Mouse (Mus musculus) gastrocnemius, adult 2 months (tissue): ENCODE results near the gene Olfr965. TPM values are rescaled to one million over a fixed set of nuclear protein-coding genes. Genes with fewer than 3 reads are reported as not detected.
A peak's percentile ranks its signal among the peaks of the same experiment; 100 is the strongest.
"Not testable (repeated sequence)": the region's sequence is repeated elsewhere in the genome, so short reads cannot be mapped to it uniquely, and the experiment has no call there.

Experiments used
- DNase-seq: peaks from one replicate; pipeline ENCODE4 v3.0.0; 2022
- H3K27ac ChIP-seq: fragments of 200-600 bp; 2 replicates; pipeline ENCODE4 v1.8.1; 2022; ENCODE audit warnings: mild to moderate bottlenecking
- H3K4me3 ChIP-seq: fragments of 200-600 bp; 2 replicates; pipeline ENCODE4 v1.8.1; 2022; ENCODE audit warnings: mild to moderate bottlenecking, moderate library complexity
- CTCF ChIP-seq: fragments of 200-600 bp; IDR thresholded peaks from 2 replicates; pipeline ENCODE4 v1.8.1; 2022; ENCODE audit warnings: antibody characterized with exemption, mild to moderate bottlenecking, moderate library complexity
- intact Hi-C: fragments of 180-260 bp; cut with DNase I; formaldehyde crosslinking; loops from one replicate; pipeline ENCODE4 v1.15.1; 2025
- long read RNA-seq, 2 experiments: library from polyadenylated mRNA; stranded (forward); transcript quantifications; one replicate each; pipeline ENCODE4 v2.0.0; 2021
- total RNA-seq, 2 experiments: library from RNA; stranded (reverse); gene quantifications; 2 replicates each; pipeline ENCODE4 v1.2.3; 2021

Olfr965 gene
- total RNA-seq = not detected
- long read RNA-seq, experiment 1 = 0 reads
- long read RNA-seq, experiment 2 = 0 reads

DNA sequence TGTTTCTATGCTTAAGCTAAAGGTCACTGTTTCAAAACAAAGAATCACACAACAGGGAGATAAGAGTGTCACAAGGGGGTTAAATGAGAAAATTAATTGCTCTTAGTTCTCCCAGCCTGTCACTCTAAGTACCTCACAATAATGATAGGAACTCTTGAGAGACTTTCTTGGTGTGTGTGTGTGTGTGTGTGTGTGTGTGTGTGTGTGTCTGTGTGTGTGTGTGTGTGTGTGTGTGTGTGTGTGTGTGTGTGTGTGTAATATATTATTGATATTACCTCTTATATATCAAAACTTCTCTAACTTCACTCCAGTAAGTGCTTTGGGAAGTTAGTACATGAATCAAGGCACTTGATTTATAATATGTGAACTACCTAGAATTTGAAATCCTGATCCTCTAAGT lies at the start of gene Olfr965:
Olfr965 (plus strand) TSS at position 301 of the 400 bp plus-strand sequence.
- intact Hi-C loops = no loop called here
- TF ChIP-seq CTCF = no peak
- no peak for DNase-seq
- Histone ChIP-seq H3K27ac (no peak within 1 kb of the TSS), H3K4me3 (no peak within 1 kb of the TSS)

DNA sequence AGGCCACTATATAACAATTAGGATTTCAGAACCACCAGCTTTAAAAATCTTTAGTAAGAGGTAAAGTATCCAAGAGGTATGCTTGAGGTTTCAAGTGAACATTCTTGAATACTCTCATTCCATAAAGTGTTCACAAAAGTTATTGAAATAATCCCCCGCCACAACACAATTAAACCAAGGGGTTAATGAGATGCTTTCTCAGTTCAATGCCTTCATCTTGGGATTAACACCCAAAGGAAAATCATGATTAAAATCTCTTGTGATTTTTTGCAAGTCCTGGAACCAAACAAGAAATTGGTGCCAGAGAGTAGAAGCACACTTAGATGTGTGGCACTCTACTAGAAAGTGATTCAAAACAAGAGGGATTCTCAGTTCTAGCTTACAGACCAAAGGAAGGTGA lies 44.2 kb upstream of the Olfr965 start, which contains the start of gene Olfr963:
Olfr963 (plus strand) TSS at position 301 of the 400 bp plus-strand sequence.
- DNase-seq = no peak
- no peak within 1 kb of the TSS for H3K4me3 ChIP-seq
- no peak for TF ChIP-seq CTCF
- intact Hi-C loops = no loop called here
- H3K27ac ChIP-seq = no peak within 1 kb of the TSS

DNA sequence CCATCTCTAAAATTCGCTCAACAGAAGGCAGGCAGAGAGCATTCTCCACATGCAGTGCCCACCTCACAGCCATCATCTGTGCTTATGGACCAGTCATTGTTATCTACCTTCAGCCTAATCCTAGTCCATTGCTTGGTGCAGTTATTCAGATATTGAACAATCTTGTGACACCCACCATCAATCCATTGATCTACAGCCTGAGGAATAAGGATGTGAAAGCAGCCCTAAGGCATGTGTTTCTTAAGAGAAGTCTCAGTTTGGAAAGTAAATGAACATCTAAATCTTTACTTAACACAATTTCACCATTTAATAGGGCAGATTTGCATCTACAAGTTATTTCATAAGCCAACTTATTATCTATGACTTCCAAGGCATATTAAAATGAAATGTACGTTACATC lies 41.4 kb upstream of the Olfr965 start:
- Histone ChIP-seq H3K27ac (no peak overlapping the region), H3K4me3 (no peak overlapping the region)
- intact Hi-C loops = no loop called here
- DNase-seq = no peak
- no peak for TF ChIP-seq CTCF

DNA sequence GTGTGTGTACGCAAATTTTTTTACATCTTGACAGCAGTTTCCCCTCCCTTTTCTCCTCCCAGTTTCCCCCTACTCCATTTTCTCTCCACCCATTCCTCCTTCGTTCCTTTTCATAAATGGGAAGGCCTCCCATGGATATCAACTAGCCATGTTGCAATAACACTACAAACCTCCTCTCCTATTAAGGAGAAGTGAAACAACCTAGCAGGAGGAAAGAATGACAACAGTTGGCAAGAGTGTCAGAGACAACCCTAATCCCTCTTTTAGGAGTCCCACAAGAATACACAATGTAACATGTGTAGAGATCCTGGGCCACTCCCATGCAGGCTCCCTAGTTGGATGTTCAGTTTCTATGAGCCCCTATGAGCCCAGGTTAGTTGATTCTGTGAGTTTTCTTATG lies 36.3 kb upstream of the Olfr965 start:
- no peak for TF ChIP-seq CTCF

DNA sequence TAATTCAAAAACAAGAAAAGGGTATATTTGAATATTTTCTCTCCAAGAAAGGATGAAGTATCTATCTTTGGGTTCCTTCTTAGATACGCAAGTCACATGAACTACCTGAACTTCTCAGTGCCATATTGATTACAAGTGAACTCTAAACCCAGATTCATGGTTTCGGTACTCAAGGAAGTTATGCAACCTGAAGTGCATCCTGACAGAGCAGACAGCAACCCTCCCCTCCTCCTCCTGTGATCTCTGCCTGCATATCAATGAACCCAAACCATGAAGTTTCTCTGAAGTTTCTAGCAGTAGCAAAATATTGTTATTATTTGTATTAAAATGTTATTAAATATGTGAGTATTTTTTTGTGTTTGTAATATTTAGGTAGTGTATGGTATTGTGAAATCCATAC lies 32.6 kb upstream of the Olfr965 start:
- Histone ChIP-seq H3K4me3 (no peak overlapping the region), H3K27ac (no peak overlapping the region)
- no peak for TF ChIP-seq CTCF
- DNase-seq = no peak
- intact Hi-C loops = no loop called here

More for the DNA sequence above, 36.3 kb upstream of the Olfr965 start:
- intact Hi-C loops = no loop called here
- DNase-seq = no peak
- no peak overlapping the region for H3K27ac ChIP-seq
- H3K4me3 ChIP-seq = no peak overlapping the region

DNA sequence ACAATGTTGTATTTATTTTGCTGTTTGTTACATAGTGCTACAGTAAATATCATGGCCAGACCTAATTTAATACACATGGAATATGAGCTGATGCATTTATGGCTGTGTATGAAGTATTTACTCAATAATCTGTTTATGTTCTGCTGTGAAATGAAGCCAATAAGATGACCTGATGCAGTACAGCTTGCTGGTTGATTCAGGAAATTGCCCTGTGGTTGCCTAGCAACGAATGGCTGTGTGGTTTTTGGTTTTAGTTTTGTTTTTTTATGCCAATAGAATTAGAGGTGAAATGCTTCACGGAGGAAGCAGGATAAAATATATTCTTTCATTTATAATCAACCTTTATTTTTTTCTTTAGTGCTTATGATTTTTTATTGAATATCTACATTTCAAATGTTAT lies 31.9 kb upstream of the Olfr965 start:
- Histone ChIP-seq H3K4me3 (no peak overlapping the region), H3K27ac (no peak overlapping the region)
- TF ChIP-seq CTCF = no peak
- intact Hi-C loops = no loop called here
- no peak for DNase-seq

DNA sequence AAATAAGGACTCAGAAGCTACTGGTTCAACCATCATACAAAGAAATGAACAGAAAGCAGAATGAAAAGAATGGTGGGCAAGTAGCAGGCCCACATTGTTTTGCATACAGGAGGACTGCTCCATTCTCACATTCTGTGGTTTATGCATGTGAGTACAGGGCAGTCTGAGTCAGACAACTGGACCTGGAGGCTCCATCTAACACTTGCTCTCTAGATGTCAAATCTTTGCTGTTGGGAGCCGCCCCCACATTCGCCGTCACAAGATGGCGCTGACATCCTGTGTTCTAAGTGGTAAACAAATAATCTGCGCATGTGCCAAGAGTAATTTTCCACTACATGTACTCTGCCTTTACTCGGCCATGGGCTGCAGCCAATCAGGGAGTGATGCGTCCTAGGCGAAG lies 10.0 kb upstream of the Olfr965 start:
- DNase-seq, H3K27ac ChIP-seq, H3K4me3 ChIP-seq, intact Hi-C loops: not testable (repeated sequence)

DNA sequence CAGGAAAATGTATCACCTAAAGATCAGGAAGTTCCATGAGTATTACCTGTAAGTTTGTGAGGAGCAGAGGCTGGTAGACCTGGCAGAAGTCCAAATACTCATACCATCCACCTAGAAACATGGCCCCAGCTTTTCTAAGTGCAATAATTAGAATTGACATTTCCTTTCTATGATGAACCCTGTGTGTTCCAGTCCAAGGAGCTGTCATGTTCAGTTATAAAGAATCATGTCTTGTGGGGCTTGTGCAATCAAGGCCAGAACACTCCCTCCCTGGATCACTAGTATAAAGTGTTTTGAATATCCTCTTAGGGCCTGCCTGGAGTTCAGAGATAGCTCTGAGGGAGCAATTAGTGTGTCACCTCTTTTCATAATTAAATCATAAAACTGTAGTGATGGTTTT lies 4.1 kb upstream of the Olfr965 start, which contains the start of gene Olfr149:
Olfr149 (minus strand) TSS at position 101 of the 400 bp plus-strand sequence.
- H3K27ac ChIP-seq = no peak within 1 kb of the TSS
- intact Hi-C loops = no loop called here
- H3K4me3 ChIP-seq = no peak within 1 kb of the TSS
- DNase-seq = no peak
- no peak for TF ChIP-seq CTCF

DNA sequence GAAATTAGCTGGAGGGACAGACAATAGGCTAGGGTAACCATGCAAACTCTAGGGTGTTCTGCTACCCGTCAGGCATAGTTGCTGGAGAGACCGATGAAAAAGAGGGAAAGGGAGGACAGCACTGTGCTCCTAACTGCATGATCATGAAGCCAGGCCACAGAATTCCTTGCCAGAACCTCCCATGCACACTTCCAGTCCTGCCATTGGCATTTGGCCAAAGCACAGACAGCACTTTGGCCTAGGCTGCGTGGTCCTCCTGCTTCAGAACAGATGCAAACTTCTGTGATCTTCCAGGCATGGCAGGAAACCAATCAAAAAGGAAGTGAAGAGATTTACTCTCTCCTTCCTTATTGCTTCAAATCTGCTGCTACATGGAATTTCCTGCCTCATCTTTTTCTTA lies 2.2 kb upstream of the Olfr965 start:
- Histone ChIP-seq H3K4me3 (no peak overlapping the region), H3K27ac (no peak overlapping the region)
- DNase-seq = peak; percentile 15
- TF ChIP-seq CTCF = no peak
- intact Hi-C loops = no loop called here

DNA sequence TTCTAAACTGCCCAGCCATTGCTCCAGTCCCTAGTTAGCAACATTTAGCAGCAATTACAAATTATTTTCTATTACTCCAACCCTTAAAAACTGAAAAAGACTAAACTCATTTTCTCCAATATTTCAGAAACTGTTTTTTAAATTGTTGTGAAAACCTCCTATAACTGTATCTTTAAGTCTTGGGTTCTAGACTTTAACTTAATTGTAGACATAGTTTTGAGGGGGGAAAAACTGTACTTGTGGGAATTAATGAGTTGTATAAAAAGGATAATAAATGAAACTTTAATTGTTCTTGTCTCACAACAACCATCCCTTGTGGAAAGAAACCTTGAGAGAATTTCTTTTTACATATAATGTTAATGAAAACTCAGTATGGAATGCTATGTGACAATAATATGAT lies 19.5 kb downstream of the Olfr965 start, which contains the start of gene Olfr150:
Olfr150 (plus strand) TSS at position 301 of the 400 bp plus-strand sequence.
- intact Hi-C loops = no loop called here
- no peak for DNase-seq
- Histone ChIP-seq H3K27ac (no peak within 1 kb of the TSS), H3K4me3 (no peak within 1 kb of the TSS)
- no peak for TF ChIP-seq CTCF

DNA sequence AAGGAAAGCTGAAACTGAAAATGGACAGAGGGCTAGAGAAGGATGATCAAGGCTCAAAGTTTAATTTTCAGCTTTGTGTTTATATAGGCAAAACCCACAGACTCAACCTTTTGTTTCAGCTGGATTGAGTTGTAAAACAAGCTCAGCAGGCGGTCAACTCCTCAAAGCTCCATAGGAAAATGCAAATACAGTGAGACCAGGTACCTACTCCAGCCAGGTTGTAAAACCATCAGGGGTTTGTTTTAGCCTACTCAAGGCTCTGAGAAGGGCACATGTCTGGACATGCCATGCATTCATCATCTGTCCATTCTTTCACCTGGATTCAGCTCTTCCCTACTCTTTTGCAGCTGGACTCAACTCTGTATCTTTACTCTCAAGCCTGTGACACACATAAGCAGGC lies 29.6 kb downstream of the Olfr965 start:
- no peak for DNase-seq
- TF ChIP-seq CTCF = no peak

DNA sequence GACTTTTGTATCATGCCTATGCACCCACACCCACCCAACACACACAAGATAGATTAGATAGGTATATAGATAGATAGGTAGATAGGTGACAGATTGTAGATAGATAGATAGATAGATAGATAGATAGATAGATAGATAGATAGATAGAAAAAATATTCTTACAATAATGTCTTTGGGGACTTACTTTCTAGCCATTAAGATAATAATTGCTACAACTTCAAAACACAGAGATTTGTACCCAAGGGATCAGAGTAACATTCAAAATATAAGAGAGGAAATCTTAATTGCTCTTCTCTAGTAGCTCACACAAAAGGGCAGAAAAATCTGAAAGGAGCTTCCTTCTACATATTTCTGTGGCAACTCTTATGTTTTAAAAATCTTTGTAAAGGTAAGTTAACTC lies 34.8 kb downstream of the Olfr965 start, which contains the start of gene Olfr967:
Olfr967 (plus strand) TSS at position 301 of the 400 bp plus-strand sequence.
- Histone ChIP-seq H3K4me3 (no peak within 1 kb of the TSS), H3K27ac (no peak within 1 kb of the TSS)
- DNase-seq = no peak
- no peak for TF ChIP-seq CTCF
- intact Hi-C loops = no loop called here

More for the DNA sequence above, 29.6 kb downstream of the Olfr965 start:
- no peak overlapping the region for H3K4me3 ChIP-seq
- intact Hi-C loops = no loop called here
- H3K27ac ChIP-seq = no peak overlapping the region

DNA sequence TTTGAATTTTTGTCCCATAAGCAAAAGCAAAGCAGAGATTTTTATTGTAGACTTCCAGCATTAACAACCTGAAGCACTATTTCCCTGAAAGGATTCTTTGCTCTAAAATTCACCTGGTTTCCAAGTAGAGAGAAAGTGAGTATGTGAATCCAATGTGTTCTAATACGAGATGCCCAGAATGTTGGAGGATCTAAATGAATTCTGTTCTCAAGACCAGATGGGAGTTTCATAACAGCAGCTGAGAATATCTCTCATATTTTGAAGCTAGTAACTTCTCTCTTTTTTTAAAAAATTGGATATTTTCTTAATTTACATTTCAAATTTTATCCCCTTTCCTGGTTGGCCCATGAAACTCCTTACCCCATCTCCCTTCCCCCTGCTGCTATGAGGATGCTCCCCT lies 35.3 kb downstream of the Olfr965 start:
- intact Hi-C loops = no loop called here
- Histone ChIP-seq H3K27ac (no peak overlapping the region), H3K4me3 (no peak overlapping the region)
- TF ChIP-seq CTCF = no peak
- DNase-seq = no peak

Other genes starting within 250 kb of the Olfr965 start
- not detected for gene Olfr955, start 239.4 kb upstream of the Olfr965 start, total RNA-seq
- gene Olfr44, start 217.4 kb upstream of the Olfr965 start, total RNA-seq = not detected
- gene Olfr957, start 195.5 kb upstream of the Olfr965 start, total RNA-seq = not detected
- gene Olfr958, start 157.3 kb upstream of the Olfr965 start, total RNA-seq = not detected
- gene Olfr959, start 135.8 kb upstream of the Olfr965 start, total RNA-seq = not detected
- gene AW551984, start 107.0 kb upstream of the Olfr965 start, total RNA-seq = under 1 TPM; 0.26 to 0.67 TPM
- not detected for gene Olfr148, start 100.7 kb upstream of the Olfr965 start, total RNA-seq
- gene Olfr960, start 90.0 kb upstream of the Olfr965 start, total RNA-seq = not detected
- not detected for gene Olfr961, start 66.3 kb upstream of the Olfr965 start, total RNA-seq
- gene Olfr963, start 44.1 kb upstream of the Olfr965 start, total RNA-seq = not detected
- not detected for gene Olfr149, start 4.2 kb upstream of the Olfr965 start, total RNA-seq
- gene Olfr150, start 19.6 kb downstream of the Olfr965 start, total RNA-seq = not detected
- not detected for gene Olfr967, start 34.9 kb downstream of the Olfr965 start, total RNA-seq
- not detected for gene Olfr968, start 71.9 kb downstream of the Olfr965 start, total RNA-seq
- gene Olfr969, start 79.6 kb downstream of the Olfr965 start, total RNA-seq = not detected
- gene Olfr970, start 97.5 kb downstream of the Olfr965 start, total RNA-seq = not detected
- not detected for gene Olfr971, start 125.5 kb downstream of the Olfr965 start, total RNA-seq
- gene Olfr972, start 155.1 kb downstream of the Olfr965 start, total RNA-seq = not detected
- not detected for gene Olfr229, start 196.0 kb downstream of the Olfr965 start, total RNA-seq
- not detected for gene Olfr974, start 226.1 kb downstream of the Olfr965 start, total RNA-seq
- gene Olfr975, start 240.7 kb downstream of the Olfr965 start, total RNA-seq = not detected
- gene Olfr976, start 249.8 kb downstream of the Olfr965 start, total RNA-seq = not detected